In the genomic region with DNA sequence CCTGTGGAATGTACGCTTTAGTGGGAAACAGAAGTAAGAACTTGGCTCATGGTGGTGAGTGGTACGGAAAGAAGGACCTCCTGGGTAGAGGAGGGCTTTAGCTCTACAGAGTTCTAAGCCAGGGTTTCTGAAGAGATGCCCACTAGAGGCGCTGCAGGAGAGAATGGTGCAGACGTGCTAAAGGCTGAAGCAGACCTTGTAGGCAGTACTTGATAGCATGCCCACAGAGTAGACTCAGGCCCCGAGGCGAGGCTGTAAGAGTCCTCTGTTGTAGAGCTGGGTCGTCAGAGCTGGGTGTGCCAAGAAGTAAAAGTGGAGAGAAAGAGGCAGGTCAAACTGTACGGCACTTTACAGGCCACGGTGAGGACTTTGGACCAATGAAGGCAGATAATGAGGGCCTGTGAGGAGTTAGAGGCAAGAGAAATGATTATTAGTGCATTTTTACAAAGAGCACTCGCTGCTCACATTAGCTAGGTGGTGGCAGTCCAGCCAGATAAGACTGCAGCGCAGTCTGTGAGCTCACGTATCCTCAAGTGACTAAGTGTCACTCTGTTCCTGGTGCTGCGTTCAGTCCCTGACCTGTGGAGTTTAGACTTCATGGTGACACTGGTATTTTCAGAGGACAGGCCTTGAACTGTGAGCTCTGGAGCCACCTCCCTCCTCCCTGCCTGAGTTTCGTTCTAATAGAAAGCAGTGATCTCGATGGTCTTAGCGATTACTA, we compare ENCODE assay signal across 10 mouse cellular contexts. TPM values are rescaled to one million over a fixed set of nuclear protein-coding genes. Genes with fewer than 3 reads are reported as not detected.
A peak's percentile ranks its signal among the peaks of the same experiment; 100 is the strongest.
DNase-seq lines count a peak whose midpoint lies in the region; ATAC-seq lines count a peak whose summit lies in the region.
"Had no signal": no experiment of that assay in that cellular context is flagged by ENCODE, and none has a peak within 500 bp of the region (broad histone marks: within the 10 kb centered on the region; RNA-seq: fewer than 3 reads in every experiment).

No protein-coding gene starts in this region.

- H3K27ac ChIP-seq in midbrain, embryonic 10.5 days (replicated peaks): no peak overlapping the region
- no peak overlapping the region for H3K27ac ChIP-seq in midbrain, embryonic 16.5 days (ENCODE audit: low read length)
- H3K27ac ChIP-seq in embryonic facial prominence, embryonic 11.5 days (replicated peaks; ENCODE audit: low read depth, low read length): no peak overlapping the region
- H3K27ac ChIP-seq: macrophage had no signal

- WGBS in midbrain, embryonic 10.5 days: 90% methylated on average over 16 of the region's 16 CpGs
- 83% methylated on average over 16 of the region's 16 CpGs for WGBS in midbrain, embryonic 16.5 days
- WGBS in embryonic facial prominence, embryonic 11.5 days: 77% methylated on average over 16 of the region's 16 CpGs

- peaks cover 4% of the 10 kb centered on the region; the same call in 1 of the 2 replicates for H3K4me1 ChIP-seq in midbrain, embryonic 10.5 days
- H3K4me1 ChIP-seq in midbrain, embryonic 16.5 days (ENCODE audit: control insufficient read depth, insufficient read depth, low read length): peaks cover 3% of the 10 kb centered on the region; the same call in 1 of the 2 replicates
- no peaks in the 10 kb centered on the region; the same call in 1 of the 2 replicates for H3K4me1 ChIP-seq in embryonic facial prominence, embryonic 11.5 days (ENCODE audit: control insufficient read depth, insufficient read depth, low read length)

- no peak overlapping the region for H3K9ac ChIP-seq in midbrain, embryonic 16.5 days (ENCODE audit: low read depth, low read length)
- no peak overlapping the region for H3K9ac ChIP-seq in embryonic facial prominence, embryonic 11.5 days (replicated peaks; ENCODE audit: low read length)

- no peaks in the 10 kb centered on the region for H3K27me3 ChIP-seq in midbrain, embryonic 10.5 days (ENCODE audit: low read depth, poor library complexity, severe bottlenecking)
- H3K27me3 ChIP-seq in midbrain, embryonic 16.5 days (ENCODE audit: control insufficient read depth, insufficient read depth, low read depth, low read length): no peaks in the 10 kb centered on the region
- H3K27me3 ChIP-seq in embryonic facial prominence, embryonic 11.5 days (ENCODE audit: control insufficient read depth, insufficient read depth, low read length): no peaks in the 10 kb centered on the region

- no peak overlapping the region for H3K4me2 ChIP-seq in midbrain, embryonic 16.5 days (ENCODE audit: low read length)
- H3K4me2 ChIP-seq in embryonic facial prominence, embryonic 11.5 days (ENCODE audit: low read depth, low read length): no peak overlapping the region

- intact Hi-C loops in gastrocnemius, postnatal 14 days (cut with DNase I; ENCODE audit: low total_unique reads): no loop called here

- peak; percentile 23 for DNase-seq in embryo, embryonic 10 days (ENCODE audit: low spot score)
- no peak for DNase-seq in embryo, embryonic 9.5 days (ENCODE audit: extremely low spot score)
- peak; percentile 32 for DNase-seq in midbrain, embryonic 10.5 days (ENCODE audit: low spot score)
- DNase-seq in embryonic facial prominence, embryonic 11.5 days (ENCODE audit: low spot score): peak; percentile 47
- no peak for DNase-seq in gastrocnemius, postnatal 14 days

- H3K36me3 ChIP-seq in midbrain, embryonic 10.5 days: peaks cover 84% of the 10 kb centered on the region
- peaks cover 38% of the 10 kb centered on the region for H3K36me3 ChIP-seq in midbrain, embryonic 16.5 days (ENCODE audit: control insufficient read depth, insufficient read depth, low read length)
- peaks cover 20% of the 10 kb centered on the region for H3K36me3 ChIP-seq in embryonic facial prominence, embryonic 11.5 days (replicated peaks; ENCODE audit: control insufficient read depth, insufficient read depth, low read depth, low read length)

- no peak overlapping the region for H3K4me3 ChIP-seq in midbrain, embryonic 10.5 days
- no peak overlapping the region for H3K4me3 ChIP-seq in midbrain, embryonic 16.5 days (ENCODE audit: low read depth, low read length)
- no peak overlapping the region for H3K4me3 ChIP-seq in embryonic facial prominence, embryonic 11.5 days (ENCODE audit: low read depth, low read length)

- H3K9me3 ChIP-seq in midbrain, embryonic 10.5 days (replicated peaks): no peaks in the 10 kb centered on the region
- H3K9me3 ChIP-seq in midbrain, embryonic 16.5 days (replicated peaks; ENCODE audit: control insufficient read depth, low read length, poor library complexity, severe bottlenecking): no peaks in the 10 kb centered on the region
- no peaks in the 10 kb centered on the region for H3K9me3 ChIP-seq in embryonic facial prominence, embryonic 11.5 days (replicated peaks; ENCODE audit: control insufficient read depth, low read length)
- H3K9me3 ChIP-seq: G1E had no signal

- ATAC-seq in midbrain, embryonic 16.5 days: no peak
- ATAC-seq in embryonic facial prominence, embryonic 11.5 days (replicated peaks; ENCODE audit: insufficient number of reproducible peaks, low FRiP score, low TSS enrichment, low read depth): no peak
- peak; percentile 56; the same call in 1 of the 2 replicates for ATAC-seq in megakaryocyte, adult 5-6 weeks (ENCODE audit: poor library complexity, severe bottlenecking)
- ATAC-seq in cerebellum, adult (ENCODE audit: insufficient number of reproducible peaks, low FRiP score, low TSS enrichment): no peak

RNA-seq across cellular contexts. Expression of gene Eid3, which starts 9.8 kb away (rescaled TPM):
- polyA plus RNA-seq in midbrain, embryonic 10.5 days (2016; fragmentation: Nextera tagmentation; extraction: Ambion mirVana): 0.15 and 0.20 TPM in 2 replicates
- 0.36 and 0.42 TPM in 2 replicates for polyA plus RNA-seq in midbrain, embryonic 16.5 days (2015; fragmentation: Nextera tagmentation; extraction: Ambion mirVana)
- 0.58 and 0.81 TPM in 2 replicates for polyA plus RNA-seq in embryonic facial prominence, embryonic 11.5 days (2014; fragmentation: Nextera tagmentation; extraction: Ambion mirVana)
- total RNA-seq in megakaryocyte, adult 5-6 weeks (2015): 0.25 and 2.7 TPM in 2 replicates
- 1.8 and 3.6 TPM in 2 replicates for total RNA-seq in megakaryocyte, adult 5-6 weeks (2017)
- under 1 TPM; 0.41 to 0.86 TPM for total RNA-seq in gastrocnemius, postnatal 14 days (2021)

RNA-seq across cellular contexts. Expression of gene Txnrd1, which starts 42.5 kb away (rescaled TPM):
- 163 and 169 TPM in 2 replicates for polyA plus RNA-seq in midbrain, embryonic 10.5 days (2016; fragmentation: Nextera tagmentation; extraction: Ambion mirVana)
- 101 and 115 TPM in 2 replicates for polyA plus RNA-seq in midbrain, embryonic 16.5 days (2015; fragmentation: Nextera tagmentation; extraction: Ambion mirVana)
- 180 and 185 TPM in 2 replicates for polyA plus RNA-seq in embryonic facial prominence, embryonic 11.5 days (2014; fragmentation: Nextera tagmentation; extraction: Ambion mirVana)
- total RNA-seq in megakaryocyte, adult 5-6 weeks (2015): 26.2 and 29.6 TPM in 2 replicates
- 59.5 and 73.9 TPM in 2 replicates for total RNA-seq in megakaryocyte, adult 5-6 weeks (2017)
- 10 to 100 TPM; 27.5 to 30.4 TPM for total RNA-seq in gastrocnemius, postnatal 14 days (2021)

Comparison
In these comparisons a context has a peak if more than half of its experiments do, and no peak if none do; other contexts are left out.
1. DNase-seq: peak in embryo, embryonic 10 days (single experiment), midbrain, embryonic 10.5 days (single experiment) and embryonic facial prominence, embryonic 11.5 days (single experiment); none in embryo, embryonic 9.5 days (single experiment) and gastrocnemius, postnatal 14 days (single experiment).